Mouse (Mus musculus) forebrain, embryonic 15.5 days (tissue): ENCODE measurements around the gene Gm20449. TPM values are rescaled to one million over a fixed set of nuclear protein-coding genes. Genes with fewer than 3 reads are reported as not detected.

ENCODE experiments used
- ATAC-seq: fragments of 200-750 bp; cut with Nextera tagmentation; replicated peaks from 2 replicates; pipeline ENCODE4 v1.8.0; 2017; ENCODE audit warnings: mild to moderate bottlenecking, moderate TSS enrichment, moderate library complexity
- H3K27ac ChIP-seq: fragments of 300-500 bp; sonication (generic); replicated peaks from 2 replicates; pipeline ENCODE4 v1.5.1; 2015; ENCODE audit warnings: mild to moderate bottlenecking, inconsistent platforms
- H3K27me3 ChIP-seq: fragments of 300-500 bp; sonication (generic); 2 replicates; pipeline ENCODE4 v1.6.1; 2015; ENCODE audit warnings: inconsistent platforms
- H3K36me3 ChIP-seq: fragments of 300-500 bp; sonication (generic); 2 replicates; pipeline ENCODE4 v1.6.1; 2015; ENCODE audit warnings: mild to moderate bottlenecking, inconsistent platforms
- H3K4me1 ChIP-seq: fragments of 300-500 bp; sonication (generic); 2 replicates; pipeline ENCODE4 v1.6.1; 2015; ENCODE audit warnings: inconsistent platforms
- H3K4me2 ChIP-seq: fragments of 300-500 bp; sonication (generic); replicated peaks from 2 replicates; pipeline ENCODE4 v1.6.1; 2015; ENCODE audit warnings: mild to moderate bottlenecking, inconsistent platforms
- H3K4me3 ChIP-seq: fragments of 300-500 bp; sonication (generic); 2 replicates; pipeline ENCODE4 v1.5.1; 2015; ENCODE audit warnings: mild to moderate bottlenecking, inconsistent platforms
- H3K9ac ChIP-seq: fragments of 300-500 bp; sonication (generic); replicated peaks from 2 replicates; pipeline ENCODE4 v1.6.1; 2015; ENCODE audit warnings: mild to moderate bottlenecking, inconsistent platforms
- H3K9me3 ChIP-seq: fragments of 300-500 bp; sonication (generic); 2 replicates; pipeline ENCODE4 v1.6.1; 2016; ENCODE audit warnings: inconsistent platforms
- WGBS: fragments of 180-500 bp; shearing (Covaris S2); methylation state at CpG from one replicate; pipeline ENCODE4 v1.1.7; 2015; ENCODE audit warnings: mixed read lengths; 5-methylcytosine and 5-hydroxymethylcytosine counted together
- polyA plus RNA-seq: library from polyadenylated mRNA; unstranded; fragments of >200 nt; fragmentation: Nextera tagmentation; extraction: Ambion mirVana; gene quantifications from 2 replicates; pipeline ENCODE4 v1.2.1, GENCODE M21; 2015

The Gm20449 gene
- polyA plus RNA-seq, 1 experiment from 2014 or later, result 0.05 TPM

- H3K27ac ChIP-seq, result peak within 1 kb of the TSS; percentile 88
- peak within 1 kb of the TSS; percentile 52 for H3K4me2 ChIP-seq
- H3K9me3 ChIP-seq, result no peaks in the 10 kb centered on the region
- peak within 1 kb of the TSS; percentile 57 for H3K4me3 ChIP-seq
- H3K9ac ChIP-seq, result peak within 1 kb of the TSS; percentile 56
- no peaks in the 10 kb centered on the region for H3K27me3 ChIP-seq
- ATAC-seq, result peak; percentile 99
- peaks cover 5% of the 10 kb centered on the region for H3K4me1 ChIP-seq
- H3K36me3 ChIP-seq, result no peaks in the 10 kb centered on the region
- WGBS, result under 1% methylated on average over 25 of the region's 25 CpGs
Observed at GRCm38 (mm10) chr7:41393048-41393971, 105.9 kb downstream of the Gm20449 start, which contains the start of gene AI987944. AI987944 (minus strand) TSS chr7:41393379.

Other genes starting within 250 kb of the Gm20449 start
- 8.5 and 8.7 TPM in 2 replicates for gene AI987944, start 106.0 kb downstream of the Gm20449 start, polyA plus RNA-seq
- 0.32 and 0.33 TPM in 2 replicates for gene Vmn2r57, start 50.7 kb downstream of the Gm20449 start, polyA plus RNA-seq
- gene AW146154, start 473 bp upstream of the Gm20449 start, polyA plus RNA-seq, result 4.6 and 5.0 TPM in 2 replicates
- gene Gm6871, start 74.2 kb upstream of the Gm20449 start, polyA plus RNA-seq, result not detected in 2 replicates
- gene 2610021A01Rik, start 99.8 kb upstream of the Gm20449 start, polyA plus RNA-seq, result 16.9 and 19.3 TPM in 2 replicates
- 23.7 and 23.8 TPM in 2 replicates for gene Zfp788, start 133.8 kb upstream of the Gm20449 start, polyA plus RNA-seq